Mouse (Mus musculus): ENCODE measurements around the gene Pitpnb. TPM values are rescaled to one million over a fixed set of nuclear protein-coding genes. Genes with fewer than 3 reads are reported as not detected.

Pitpnb gene
- polyA plus RNA-seq, 1 experiment from 2014 or later: 111 TPM

GRCm38 (mm10) chr5:111399271-111399670 is 68.7 kb downstream of the Pitpnb start:
- Histone ChIP-seq H3K4me3 (replicated peaks) (no peak overlapping the region), H3K9me3 (no peaks in the 10 kb centered on the region), H3K4me1 (replicated peaks) (peaks cover 60% of the 10 kb centered on the region), H3K9ac (replicated peaks) (no peak overlapping the region), H3K4me2 (no peak overlapping the region), H3K36me3 (no peaks in the 10 kb centered on the region), H3K27me3 (peaks cover 23% of the 10 kb centered on the region), H3K27ac (no peak overlapping the region)
- 73% methylated on average over 4 of the region's 4 CpGs for WGBS
- ATAC-seq (ENCODE audit: insufficient number of reproducible peaks, insufficient read depth, low FRiP score, low TSS enrichment, low read depth): no peak

DNA sequence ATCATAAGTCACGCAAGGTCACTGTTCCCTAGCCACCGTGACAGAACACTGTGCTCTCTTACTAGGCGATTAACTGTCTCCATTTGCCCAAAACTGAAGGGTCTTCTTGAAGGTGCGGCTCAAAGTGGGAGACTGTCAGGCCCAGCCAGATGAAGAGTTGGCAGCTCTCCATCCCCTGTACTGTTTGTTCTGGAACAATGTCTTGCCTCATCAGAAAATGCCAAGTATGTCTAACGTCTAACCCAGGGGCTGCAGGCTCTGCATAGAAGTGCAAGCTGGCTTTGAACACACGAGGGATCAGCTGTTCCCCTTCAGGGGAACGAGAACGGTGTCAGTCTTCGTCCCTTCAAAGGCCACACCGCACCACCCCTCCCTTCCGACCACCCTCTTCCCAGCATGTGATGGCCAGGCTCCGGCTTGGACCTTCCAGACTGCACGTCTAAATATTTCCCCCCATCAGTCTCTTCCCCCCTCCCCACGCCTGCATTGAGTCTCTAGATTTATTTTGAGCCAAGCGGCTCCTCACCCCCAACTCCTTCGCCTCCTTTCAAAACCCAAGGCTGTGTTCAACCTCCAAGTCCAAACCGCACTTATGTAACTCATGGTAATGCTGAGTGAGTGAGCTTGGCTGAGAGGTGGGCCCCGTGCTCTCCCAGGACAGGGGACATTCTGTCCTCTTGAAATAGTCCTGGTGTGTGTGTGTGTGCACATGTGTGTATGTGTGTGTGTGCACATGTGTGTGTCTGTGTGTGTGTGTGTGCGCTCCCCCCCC is 71.5 kb downstream of the Pitpnb start:
- Histone ChIP-seq H3K27ac (no peak overlapping the region), H3K4me1 (replicated peaks) (peaks cover 32% of the 10 kb centered on the region), H3K27me3 (peaks cover 28% of the 10 kb centered on the region), H3K4me3 (replicated peaks) (no peak overlapping the region), H3K9me3 (no peaks in the 10 kb centered on the region), H3K36me3 (no peaks in the 10 kb centered on the region), H3K4me2 (no peak overlapping the region), H3K9ac (replicated peaks) (no peak overlapping the region)
- WGBS: 86% methylated on average over 19 of the region's 19 CpGs
- ATAC-seq (ENCODE audit: insufficient number of reproducible peaks, insufficient read depth, low FRiP score, low TSS enrichment, low read depth): no peak

- Histone ChIP-seq H3K9me3 (no peaks in the 10 kb centered on the region), H3K4me1 (replicated peaks) (peaks cover 32% of the 10 kb centered on the region), H3K9ac (replicated peaks) (no peak overlapping the region), H3K4me2 (no peak overlapping the region), H3K4me3 (replicated peaks) (no peak overlapping the region), H3K36me3 (no peaks in the 10 kb centered on the region), H3K27ac (no peak overlapping the region), H3K27me3 (peaks cover 27% of the 10 kb centered on the region)
- WGBS: 86% methylated on average over 6 of the region's 6 CpGs
- ATAC-seq (ENCODE audit: insufficient number of reproducible peaks, insufficient read depth, low FRiP score, low TSS enrichment, low read depth): no peak
These were observed 72.1 kb downstream of the Pitpnb start for GRCm38 (mm10) chr5:111402651-111402996.

DNA sequence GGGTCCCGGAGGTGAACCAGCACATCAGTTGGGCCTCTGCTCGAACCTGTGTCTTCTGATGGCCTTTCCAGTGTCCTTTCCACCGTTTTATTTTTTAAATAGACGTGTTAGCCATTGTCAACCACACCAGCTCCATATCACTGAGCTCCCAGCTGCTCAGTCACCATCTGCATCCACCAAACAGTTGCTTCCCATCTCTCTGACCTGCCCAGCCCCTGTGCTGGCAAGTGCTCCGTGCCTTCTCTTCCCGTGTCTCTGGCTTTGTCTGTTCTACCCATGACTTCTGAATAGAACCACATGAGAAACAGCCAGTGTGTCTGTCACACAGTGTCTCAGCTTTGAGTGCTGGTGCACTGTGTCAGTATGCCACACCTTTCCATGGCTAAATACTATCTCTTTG is 74.2 kb downstream of the Pitpnb start:
- Histone ChIP-seq H3K27ac (no peak overlapping the region), H3K4me3 (replicated peaks) (no peak overlapping the region), H3K4me2 (no peak overlapping the region), H3K36me3 (no peaks in the 10 kb centered on the region), H3K4me1 (replicated peaks) (peaks cover 46% of the 10 kb centered on the region), H3K9me3 (no peaks in the 10 kb centered on the region), H3K9ac (replicated peaks) (no peak overlapping the region), H3K27me3 (peaks cover 35% of the 10 kb centered on the region)
- 67% methylated on average over 6 of the region's 6 CpGs for WGBS
- ATAC-seq (ENCODE audit: insufficient number of reproducible peaks, insufficient read depth, low FRiP score, low TSS enrichment, low read depth): no peak

GRCm38 (mm10) chr5:111408470-111409105 is 78.0 kb downstream of the Pitpnb start:
- peak; percentile 77 for ATAC-seq (ENCODE audit: insufficient number of reproducible peaks, insufficient read depth, low FRiP score, low TSS enrichment, low read depth)
- WGBS: 1% methylated on average over 14 of the region's 14 CpGs
- peak overlapping the region; percentile 88 for H3K27ac ChIP-seq
- no peak overlapping the region for H3K4me3 ChIP-seq (replicated peaks)
- no peak overlapping the region; the same call in 1 of the 2 replicates for H3K9ac ChIP-seq (replicated peaks)
- H3K9me3 ChIP-seq: no peaks in the 10 kb centered on the region
- H3K27me3 ChIP-seq: peaks cover 58% of the 10 kb centered on the region
- peak overlapping the region; percentile 46 for H3K4me2 ChIP-seq
- H3K4me1 ChIP-seq (replicated peaks): peaks cover 29% of the 10 kb centered on the region
- H3K36me3 ChIP-seq: no peaks in the 10 kb centered on the region

DNA sequence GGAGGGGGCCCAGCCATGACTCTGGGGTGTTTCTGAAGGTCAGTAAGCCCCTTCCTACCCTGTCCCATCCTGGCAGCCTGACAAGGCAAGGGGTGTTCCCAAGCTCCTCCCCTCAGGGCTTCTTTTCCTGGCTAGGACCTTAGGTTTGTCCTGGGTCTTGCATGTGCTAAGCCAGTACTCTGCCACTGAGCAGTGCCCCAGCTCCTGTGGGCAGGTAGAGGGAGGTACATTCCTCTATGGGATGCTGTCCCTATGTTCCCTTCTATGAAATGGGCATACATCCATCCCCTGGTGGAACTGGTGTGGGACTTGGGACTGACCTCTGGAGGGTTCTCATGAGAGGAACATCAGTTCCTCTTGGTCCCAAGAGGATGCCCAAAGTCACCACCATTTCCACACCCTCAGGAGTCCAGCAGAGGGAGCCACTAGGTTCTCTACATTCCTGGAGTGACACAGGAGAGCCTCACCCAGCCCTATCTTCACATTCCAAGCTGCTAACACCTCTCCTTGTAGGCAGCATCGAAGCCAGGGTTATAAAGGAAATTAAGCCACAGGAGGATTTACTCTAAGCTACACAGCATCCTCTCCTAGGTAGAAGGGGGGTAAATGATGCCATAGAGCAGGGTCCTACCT is 79.0 kb downstream of the Pitpnb start:
- Histone ChIP-seq H3K36me3 (no peaks in the 10 kb centered on the region), H3K4me1 (replicated peaks) (peaks cover 38% of the 10 kb centered on the region), H3K9ac (replicated peaks) (no peak overlapping the region)

DNA sequence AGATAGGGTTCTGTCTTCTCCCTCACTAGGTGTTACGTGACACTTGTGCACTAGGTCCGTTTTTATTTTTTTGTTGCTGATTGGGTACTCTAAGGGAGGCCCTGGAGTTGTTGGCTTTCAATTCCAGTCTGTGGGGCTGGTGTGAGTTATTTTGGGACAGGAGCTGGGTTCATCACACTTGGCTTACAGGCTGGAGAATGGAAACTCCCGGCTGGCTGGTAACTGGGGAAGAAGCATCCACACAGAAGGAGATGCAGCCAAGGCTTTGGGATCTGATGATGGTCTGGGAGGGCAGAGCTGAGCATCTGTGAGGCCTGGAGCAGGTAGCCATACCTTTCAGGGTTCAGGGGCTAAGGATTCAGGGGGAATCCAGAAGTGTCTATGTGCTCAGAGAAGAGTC is 80.1 kb downstream of the Pitpnb start:
- 64% methylated on average over 3 of the region's 3 CpGs for WGBS
- Histone ChIP-seq H3K27ac (no peak overlapping the region), H3K9ac (replicated peaks) (no peak overlapping the region), H3K36me3 (no peaks in the 10 kb centered on the region), H3K27me3 (peaks cover 67% of the 10 kb centered on the region), H3K4me1 (replicated peaks) (peaks cover 49% of the 10 kb centered on the region), H3K9me3 (no peaks in the 10 kb centered on the region), H3K4me3 (replicated peaks) (no peak overlapping the region), H3K4me2 (no peak overlapping the region)
- ATAC-seq (ENCODE audit: insufficient number of reproducible peaks, insufficient read depth, low FRiP score, low TSS enrichment, low read depth): no peak

More for the DNA sequence above, 79.0 kb downstream of the Pitpnb start:
- peak overlapping the region; percentile 88 for H3K27ac ChIP-seq
- H3K27me3 ChIP-seq: peaks cover 65% of the 10 kb centered on the region
- WGBS: 4% methylated on average over 1 of the region's 1 CpGs
- no peaks in the 10 kb centered on the region for H3K9me3 ChIP-seq
- H3K4me3 ChIP-seq (replicated peaks): no peak overlapping the region
- H3K4me2 ChIP-seq: no peak overlapping the region
- no peak for ATAC-seq (ENCODE audit: insufficient number of reproducible peaks, insufficient read depth, low FRiP score, low TSS enrichment, low read depth)

DNA sequence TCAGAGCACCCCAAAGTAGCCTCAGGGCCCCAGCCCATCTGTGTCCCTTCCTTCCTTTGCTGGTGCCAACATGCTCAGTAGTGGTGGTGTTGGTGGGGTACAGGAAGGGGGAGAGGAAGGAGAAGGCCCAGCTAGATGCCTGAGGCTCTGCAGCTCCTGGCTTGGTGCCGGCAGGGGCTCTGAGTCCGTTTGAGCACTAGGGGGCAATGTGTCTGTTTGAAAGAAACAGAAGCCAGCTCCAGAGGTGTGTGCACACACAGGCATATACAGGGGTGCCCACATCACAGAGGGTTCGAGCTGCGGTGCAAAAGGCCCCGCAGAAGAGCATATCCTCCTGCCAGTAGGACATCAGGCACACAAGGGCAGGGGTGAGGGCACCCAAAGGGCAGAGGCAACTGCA is 83.6 kb downstream of the Pitpnb start:
- peaks cover 74% of the 10 kb centered on the region for H3K27me3 ChIP-seq
- H3K4me1 ChIP-seq (replicated peaks): peaks cover 45% of the 10 kb centered on the region
- no peak overlapping the region for H3K4me3 ChIP-seq (replicated peaks)
- peak overlapping the region; percentile 90 for H3K4me2 ChIP-seq
- 0 out of 2 replicates have a peak overlapping the region, but pooled peaks have one; percentile 17 for H3K27ac ChIP-seq
- H3K36me3 ChIP-seq: no peaks in the 10 kb centered on the region
- ATAC-seq (ENCODE audit: insufficient number of reproducible peaks, insufficient read depth, low FRiP score, low TSS enrichment, low read depth): peak; percentile 18; the same call in 1 of the 2 replicates
- 0 out of 2 replicates have a peak overlapping the region, but pooled peaks have one; percentile 23 for H3K9ac ChIP-seq (replicated peaks)
- no peaks in the 10 kb centered on the region for H3K9me3 ChIP-seq
- 1% methylated on average over 5 of the region's 5 CpGs for WGBS

DNA sequence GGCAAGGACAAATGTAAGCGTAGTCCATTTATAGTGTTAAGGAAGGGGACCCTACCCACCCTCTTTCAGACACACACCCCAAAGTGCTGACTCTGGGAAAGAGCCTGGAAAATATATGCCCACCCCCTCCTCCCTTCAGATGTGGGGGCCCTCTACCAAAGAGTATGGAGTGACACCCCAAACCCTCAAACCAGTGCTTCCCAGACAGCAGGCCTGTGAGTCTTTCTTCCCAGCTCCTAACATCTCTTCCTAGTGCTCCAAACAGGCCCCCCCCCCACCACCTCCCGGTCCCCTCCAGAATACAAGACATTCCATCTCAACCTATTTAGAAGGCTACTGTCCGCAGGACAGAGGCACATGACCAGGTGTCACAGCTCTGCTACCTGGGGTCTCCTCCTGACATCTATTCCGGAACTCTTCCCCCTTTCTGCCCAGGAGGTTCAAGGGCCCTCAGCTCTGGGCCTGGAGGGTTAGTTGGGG is 84.2 kb downstream of the Pitpnb start:
- 23% methylated on average over 4 of the region's 4 CpGs for WGBS
- Histone ChIP-seq H3K36me3 (peaks cover 5% of the 10 kb centered on the region; the same call in 1 of the 2 replicates), H3K4me2 (peak overlapping the region; percentile 90), H3K4me3 (replicated peaks) (peak overlapping the region; percentile 65), H3K4me1 (replicated peaks) (peaks cover 45% of the 10 kb centered on the region), H3K9ac (replicated peaks) (no peak overlapping the region; the same call in 1 of the 2 replicates), H3K27ac (no peak overlapping the region), H3K9me3 (no peaks in the 10 kb centered on the region), H3K27me3 (peaks cover 74% of the 10 kb centered on the region)
- ATAC-seq (ENCODE audit: insufficient number of reproducible peaks, insufficient read depth, low FRiP score, low TSS enrichment, low read depth): no peak

- Histone ChIP-seq H3K4me1 (replicated peaks) (peaks cover 47% of the 10 kb centered on the region), H3K27ac (no peak overlapping the region), H3K4me3 (replicated peaks) (peak overlapping the region; percentile 65), H3K27me3 (peaks cover 74% of the 10 kb centered on the region), H3K4me2 (peak overlapping the region; percentile 90), H3K9ac (replicated peaks) (no peak overlapping the region; the same call in 1 of the 2 replicates), H3K9me3 (no peaks in the 10 kb centered on the region), H3K36me3 (peaks cover 12% of the 10 kb centered on the region)
- no peak for ATAC-seq (ENCODE audit: insufficient number of reproducible peaks, insufficient read depth, low FRiP score, low TSS enrichment, low read depth)
- 2% methylated on average over 14 of the region's 14 CpGs for WGBS
These were observed 85.0 kb downstream of the Pitpnb start for GRCm38 (mm10) chr5:111415575-111415974.

DNA sequence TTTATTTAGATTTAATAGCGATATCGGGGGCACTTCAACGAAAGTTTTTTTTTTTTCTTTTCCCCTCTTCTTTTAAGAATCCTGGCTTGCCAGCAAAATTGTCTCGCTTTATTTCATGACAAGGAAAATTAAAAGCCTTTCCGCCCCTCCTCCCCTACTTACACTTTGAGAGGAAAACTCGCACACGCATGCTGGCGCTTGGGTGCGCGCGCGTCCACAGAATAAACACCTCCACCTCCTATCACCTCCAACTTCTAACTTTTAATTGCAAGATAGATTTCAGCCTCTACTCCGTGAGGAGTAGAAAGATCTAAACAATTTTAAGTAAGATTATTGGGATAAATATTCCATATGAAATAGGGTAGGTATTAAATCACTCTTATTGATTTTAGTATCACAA is 85.5 kb downstream of the Pitpnb start:
- no peak for ATAC-seq (ENCODE audit: insufficient number of reproducible peaks, insufficient read depth, low FRiP score, low TSS enrichment, low read depth)
- Histone ChIP-seq H3K27me3 (peaks cover 75% of the 10 kb centered on the region), H3K27ac (no peak overlapping the region), H3K36me3 (peaks cover 17% of the 10 kb centered on the region), H3K4me2 (peak overlapping the region; percentile 90), H3K4me3 (replicated peaks) (peak overlapping the region; percentile 65), H3K4me1 (replicated peaks) (peaks cover 52% of the 10 kb centered on the region), H3K9me3 (no peaks in the 10 kb centered on the region), H3K9ac (replicated peaks) (peak overlapping the region; percentile 84; the same call in 1 of the 2 replicates)
- WGBS: under 1% methylated on average over 13 of the region's 13 CpGs
